Mouse (Mus musculus) cerebellum, adult 2 months (tissue): ENCODE measurements around the gene Mapkbp1.

Experiments used
- CTCF ChIP-seq: fragments of 200-500 bp; IDR thresholded peaks from 2 replicates; pipeline ENCODE4 v1.5.1; 2011; ENCODE audit warnings: low read depth, mild to moderate bottlenecking, control low read depth, low read length, moderate library complexity, borderline replicate concordance; ENCODE audit not compliant: insufficient read depth
- POLR2A ChIP-seq: fragments of 200-500 bp; IDR thresholded peaks from 2 replicates; pipeline ENCODE4 v1.6.1; 2011; ENCODE audit warnings: low read length, control low read depth, borderline replicate concordance; ENCODE audit not compliant: insufficient read depth

- TF ChIP-seq CTCF (no peak), POLR2A (no peak)
Measured at GRCm38 (mm10) chr2:120033726-120034125, 61.2 kb downstream of the Mapkbp1 start.
